Comparison of ENCODE assay signal across 32 mouse cellular contexts in the genomic region with DNA sequence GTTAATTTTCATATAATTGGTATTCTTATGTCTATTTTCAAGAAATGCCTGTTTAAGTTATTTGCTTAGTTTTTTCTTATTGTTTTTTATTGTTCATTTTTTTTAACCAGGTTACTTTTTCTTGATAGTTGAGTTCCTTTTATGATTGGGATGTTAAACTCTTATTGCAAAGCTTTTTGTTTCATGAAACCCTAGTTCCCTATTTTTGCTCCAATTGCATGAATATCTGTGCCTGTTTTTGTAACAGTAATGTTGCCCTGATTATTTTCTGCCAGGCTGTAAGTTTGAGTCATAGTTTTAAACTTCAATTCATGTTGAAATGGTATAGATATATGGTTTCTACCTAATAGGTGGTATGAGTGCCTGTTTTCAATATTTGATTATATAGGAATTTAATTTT.
"Had no signal": no experiment of that assay in that cellular context is flagged by ENCODE, and none has a peak within 500 bp of the region (broad histone marks: within the 10 kb centered on the region; RNA-seq: fewer than 3 reads in every experiment).

No protein-coding gene starts in this region.

- DNase-seq: left cerebral cortex, postnatal 4 days; liver; liver, embryonic 13.5 days; liver, postnatal 0 days; lung, adult 18-20 months; lung, adult 2 months; lung, embryonic 14.5 days; lung, postnatal 10 days; lung, postnatal 14 days; lung, postnatal 36 days; lung, postnatal 4 days; midbrain, embryonic 14.5 days had no signal

- H3K4me1 ChIP-seq: limb, embryonic 10.5 days; limb, embryonic 12.5 days; limb, embryonic 13.5 days; limb, embryonic 15.5 days; liver, embryonic 12.5 days; liver, embryonic 13.5 days; liver, embryonic 15.5 days; lung, embryonic 15.5 days; megakaryocyte, embryonic 14.5 days; midbrain, embryonic 10.5 days; midbrain, embryonic 12.5 days; midbrain, embryonic 13.5 days; neural tube, embryonic 12.5 days; neural tube, embryonic 13.5 days had no signal

- H3K9ac ChIP-seq: limb, embryonic 12.5 days; limb, embryonic 13.5 days; limb, embryonic 15.5 days; liver, embryonic 12.5 days; liver, embryonic 13.5 days; liver, embryonic 14.5 days; liver, embryonic 15.5 days; liver, postnatal 0 days; lung, embryonic 14.5 days; lung, embryonic 15.5 days; midbrain, embryonic 12.5 days; midbrain, embryonic 13.5 days; neural tube, embryonic 12.5 days; neural tube, embryonic 13.5 days had no signal

- H3K4me3 ChIP-seq: left cerebral cortex, adult 2 months; limb, embryonic 10.5 days; limb, embryonic 12.5 days; limb, embryonic 13.5 days; limb, embryonic 15.5 days; liver, embryonic 12.5 days; liver, embryonic 13.5 days; liver, embryonic 15.5 days; lung, embryonic 15.5 days; megakaryocyte, embryonic 14.5 days; midbrain, embryonic 10.5 days; midbrain, embryonic 12.5 days; midbrain, embryonic 13.5 days; myocyte; neural tube, embryonic 12.5 days; neural tube, embryonic 13.5 days had no signal

- H3K36me3 ChIP-seq: limb, embryonic 10.5 days; limb, embryonic 12.5 days; limb, embryonic 13.5 days; limb, embryonic 15.5 days; liver, embryonic 12.5 days; liver, embryonic 13.5 days; liver, embryonic 15.5 days; lung, embryonic 15.5 days; midbrain, embryonic 10.5 days; midbrain, embryonic 12.5 days; midbrain, embryonic 13.5 days; neural tube, embryonic 12.5 days; neural tube, embryonic 13.5 days had no signal

- H3K9me3 ChIP-seq: limb, embryonic 10.5 days; limb, embryonic 12.5 days; limb, embryonic 13.5 days; limb, embryonic 15.5 days; liver, embryonic 12.5 days; liver, embryonic 13.5 days; liver, embryonic 15.5 days; lung, embryonic 15.5 days; megakaryocyte, embryonic 14.5 days; midbrain, embryonic 10.5 days; midbrain, embryonic 12.5 days; midbrain, embryonic 13.5 days; neural tube, embryonic 12.5 days; neural tube, embryonic 13.5 days had no signal

- H3K27ac ChIP-seq: left cerebral cortex, adult 2 months; limb, embryonic 10.5 days; limb, embryonic 12.5 days; limb, embryonic 13.5 days; limb, embryonic 15.5 days; liver, embryonic 12.5 days; liver, embryonic 13.5 days; liver, embryonic 14.5 days; liver, embryonic 15.5 days; lung, embryonic 15.5 days; macrophage; midbrain, embryonic 10.5 days; midbrain, embryonic 12.5 days; midbrain, embryonic 13.5 days; neural tube, embryonic 12.5 days; neural tube, embryonic 13.5 days had no signal

- H3K4me2 ChIP-seq: limb, embryonic 12.5 days; limb, embryonic 13.5 days; limb, embryonic 15.5 days; liver, embryonic 11.5 days; liver, embryonic 12.5 days; liver, embryonic 13.5 days; liver, embryonic 15.5 days; lung, embryonic 14.5 days; lung, embryonic 15.5 days; midbrain, embryonic 12.5 days; midbrain, embryonic 13.5 days; neural tube, embryonic 12.5 days; neural tube, embryonic 13.5 days had no signal

- ATAC-seq: liver, embryonic 12.5 days; liver, postnatal 0 days; lung, postnatal 0 days; midbrain, embryonic 13.5 days; midbrain, embryonic 16.5 days had no signal

- H3K27me3 ChIP-seq: limb, embryonic 12.5 days; limb, embryonic 13.5 days; limb, embryonic 15.5 days; liver, embryonic 12.5 days; liver, embryonic 13.5 days; liver, embryonic 15.5 days; lung, embryonic 15.5 days; megakaryocyte, embryonic 14.5 days; midbrain, embryonic 12.5 days; midbrain, embryonic 13.5 days; neural tube, embryonic 12.5 days; neural tube, embryonic 13.5 days had no signal
